Mouse (Mus musculus) monocyte, adult 5-6 weeks (primary cell): ENCODE measurements around the gene Ranbp17. TPM values are rescaled to one million over a fixed set of nuclear protein-coding genes. Genes with fewer than 3 reads are reported as not detected.
A peak's percentile ranks its signal among the peaks of the same experiment; 100 is the strongest.

ENCODE experiments used
- ATAC-seq: fragments of 153-309, 156-312 bp; replicated peaks from 2 replicates; pipeline ENCODE4 v1.8.0; 2017; ENCODE audit warnings: mild to moderate bottlenecking; ENCODE audit not compliant: low TSS enrichment, insufficient number of reproducible peaks, severe bottlenecking, poor library complexity, low FRiP score
- total RNA-seq: library from RNA; stranded (forward); fragments of 200-1000, 200-491, 200-594 nt; gene quantifications from 3 replicates; pipeline ENCODE4 v1.2.3, GENCODE M21; 2017

Ranbp17 gene
- total RNA-seq, 1 experiment from 2014 or later: not detected

DNA sequence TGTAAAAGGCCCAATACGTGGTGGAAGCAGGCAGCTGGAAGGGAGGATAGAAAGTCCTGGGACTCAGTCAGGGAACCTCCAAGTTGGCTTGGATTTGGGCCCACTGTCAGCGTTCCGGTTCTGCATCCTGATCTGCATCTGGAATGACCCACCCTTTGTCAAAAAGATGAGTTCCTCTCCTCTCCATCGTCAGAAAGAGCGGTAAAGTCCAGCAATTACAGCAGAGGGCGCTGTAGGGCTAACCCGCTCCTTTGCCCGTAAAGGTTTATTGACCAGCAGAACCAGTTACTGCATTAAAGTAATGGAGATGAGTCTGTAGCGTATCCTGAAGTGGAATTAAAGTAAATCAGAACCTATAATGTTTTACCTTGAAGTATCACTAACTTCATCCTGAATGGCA, 343.1 kb downstream of the Ranbp17 start:
- ATAC-seq: peak; percentile 73

DNA sequence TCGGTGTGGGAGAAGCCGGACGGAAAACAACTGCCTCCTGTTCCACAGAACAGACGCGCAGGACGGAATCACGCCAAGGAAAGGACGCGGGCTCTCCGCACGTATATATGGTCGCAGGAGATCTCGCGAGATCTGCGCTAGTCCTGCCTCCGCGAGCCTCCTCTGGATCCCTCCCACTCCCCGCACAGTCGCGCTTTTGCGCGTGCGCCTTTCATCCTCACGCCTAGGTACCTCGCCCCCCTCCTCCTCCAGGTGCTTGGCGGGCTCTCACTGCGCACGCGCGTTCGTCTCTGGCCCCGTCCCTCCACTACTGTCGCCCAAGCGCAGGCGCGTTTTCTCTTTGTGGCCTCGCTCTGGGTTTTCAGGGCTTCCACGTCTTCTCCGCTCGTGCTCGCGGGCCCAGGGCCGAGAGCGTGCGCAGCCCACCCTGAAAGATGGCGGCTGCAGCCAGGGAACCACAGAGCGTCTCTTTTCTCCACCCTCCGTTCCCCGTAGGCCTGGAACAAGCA, 350.5 kb downstream of the Ranbp17 start, which contains the start of gene Npm1:
TSS of gene Npm1 (minus strand) at position 209 of the 509 bp plus-strand sequence.
- peak; percentile 100 for ATAC-seq

DNA sequence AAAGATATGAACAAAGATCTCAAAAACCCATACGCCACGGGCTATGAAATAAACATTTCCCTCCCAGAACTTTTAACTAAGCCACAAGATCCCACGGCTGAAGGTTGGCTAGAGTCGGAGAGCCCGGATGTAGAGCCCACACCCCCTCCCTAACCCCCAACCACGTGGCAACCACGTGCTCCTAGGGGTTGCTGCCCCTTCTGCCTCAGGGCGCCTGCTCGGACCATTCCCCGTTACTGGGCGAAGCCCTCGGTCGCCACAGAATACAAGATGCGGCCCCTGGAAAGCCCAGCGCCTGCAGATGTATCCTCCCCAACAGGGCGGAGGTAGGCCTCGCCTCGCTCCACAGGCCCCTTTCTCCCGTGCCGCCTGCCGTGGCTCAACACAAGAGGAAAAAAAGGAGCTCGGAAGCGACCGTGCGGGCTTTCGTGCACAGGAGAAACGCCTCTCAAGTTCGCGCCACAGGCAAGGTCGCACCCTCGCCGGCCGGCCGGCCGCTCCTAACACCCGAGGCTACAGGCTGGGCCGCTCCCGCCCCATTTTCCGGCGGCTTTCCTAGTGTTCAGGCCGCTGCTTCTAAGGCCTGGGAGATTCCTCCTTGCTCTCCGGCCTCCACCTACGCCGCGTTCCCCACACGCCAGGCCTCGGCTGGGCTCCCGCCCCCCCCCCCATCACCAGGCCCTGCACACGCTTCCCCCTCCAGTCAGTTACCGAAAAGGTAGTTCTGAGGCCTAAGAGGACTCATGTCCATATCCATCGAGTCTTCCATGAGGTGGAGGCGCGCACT, 351.1 kb downstream of the Ranbp17 start:
- ATAC-seq: 0 out of 2 replicates have a peak, but pooled peaks have one; percentile 36

Other genes with a start within 250 kb of the Ranbp17 start
- gene Gm12117, start 237.0 kb downstream of the Ranbp17 start, total RNA-seq: not detected in 3 replicates
- not detected in 3 replicates for gene Gabrp, start 65.2 kb upstream of the Ranbp17 start, total RNA-seq
- not detected in 3 replicates for gene D130052B06Rik, start 85.6 kb upstream of the Ranbp17 start, total RNA-seq